Mouse (Mus musculus) gastrocnemius, postnatal 25 days (tissue): ENCODE measurements around the gene Gm428. TPM values are rescaled to one million over a fixed set of nuclear protein-coding genes. Genes with fewer than 3 reads are reported as not detected.
"Not testable (repeated sequence)": the region's sequence is repeated elsewhere in the genome, so short reads cannot be mapped to it uniquely, and the experiment has no call there.

Experiments used
- DNase-seq: peaks from one replicate; pipeline ENCODE4 v3.0.0; 2022
- long read RNA-seq, 2 experiments: library from polyadenylated mRNA; stranded (forward); transcript quantifications; one replicate each; pipeline ENCODE4 v2.0.0; 2021
- total RNA-seq, 2 experiments: library from RNA; stranded (reverse); gene quantifications; 1 replicate in 1 of 2; 2 replicates in 1 of 2; pipeline ENCODE4 v1.2.3; 2021

The Gm428 gene
- total RNA-seq = not detected
- long read RNA-seq, experiment 1 = 0 reads
- long read RNA-seq, experiment 2 = 0 reads

DNA sequence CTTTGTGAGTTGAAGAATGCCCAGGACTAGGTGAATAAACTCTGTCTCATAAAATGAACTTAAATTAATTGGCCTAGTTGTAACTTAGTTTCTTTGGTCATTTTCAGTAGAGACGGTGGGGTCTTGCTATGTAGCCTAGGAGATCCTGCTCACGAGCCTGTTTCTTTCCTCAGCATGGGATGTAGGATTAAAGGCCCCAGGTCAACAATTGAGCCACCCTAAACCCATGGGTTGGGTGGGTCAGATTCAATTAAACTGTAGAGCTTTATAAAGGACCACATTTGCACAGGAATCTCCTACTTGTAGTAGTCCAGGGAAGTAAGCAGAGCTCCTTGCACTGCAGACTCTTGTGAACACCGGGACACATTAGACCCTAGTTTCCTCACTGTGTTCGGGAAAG, at the start of gene Gm428:
TSS of gene Gm428 (plus strand) at position 301 of the 400 bp plus-strand sequence.
- not testable (repeated sequence) for DNase-seq

GRCm38 (mm10) chr4:73637821-73638220, 45.5 kb upstream of the Gm428 start, which contains the start of gene Gm11236:
TSS of gene Gm11236 (plus strand) at chr4:73638121.
- not testable (repeated sequence) for DNase-seq

- DNase-seq = not testable (repeated sequence)
Observed at GRCm38 (mm10) chr4:73661864-73662263, 21.5 kb upstream of the Gm428 start.

GRCm38 (mm10) chr4:73668054-73668453, 15.3 kb upstream of the Gm428 start, which contains the start of gene Gm11239:
TSS of gene Gm11239 (plus strand) at chr4:73668354.
- not testable (repeated sequence) for DNase-seq

DNA sequence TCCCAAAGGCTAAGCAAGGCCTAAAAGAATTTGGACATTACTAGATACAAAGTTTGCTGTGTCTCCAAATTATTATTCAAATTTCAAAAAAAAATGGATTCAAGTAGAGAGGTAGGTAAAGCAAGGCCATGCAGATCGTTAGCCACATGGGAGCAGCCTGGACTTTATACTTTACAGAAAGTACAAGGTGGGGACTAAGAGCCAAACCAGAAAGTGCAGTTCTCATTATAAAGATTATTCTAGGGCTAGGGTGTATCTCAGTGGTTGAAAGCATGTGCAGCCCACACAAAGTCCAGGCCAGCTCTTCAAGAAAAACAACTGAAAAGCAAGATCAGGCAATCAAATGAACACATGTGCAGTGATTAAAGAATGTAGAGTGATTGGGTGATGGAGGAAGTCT, 35.4 kb downstream of the Gm428 start:
- DNase-seq = no peak

- DNase-seq = no peak
Observed at GRCm38 (mm10) chr4:73719819-73720218, 36.5 kb downstream of the Gm428 start.

Other genes with a start within 250 kb of the Gm428 start
- not detected for gene Gm11238, start 75.6 kb upstream of the Gm428 start, total RNA-seq
- not detected for gene Gm11237, start 60.5 kb upstream of the Gm428 start, total RNA-seq
- not detected for gene Gm11236, start 45.4 kb upstream of the Gm428 start, total RNA-seq
- gene Gm11239, start 15.2 kb upstream of the Gm428 start, total RNA-seq = not detected
- not detected for gene Rasef, start 107.5 kb downstream of the Gm428 start, total RNA-seq
- not detected for gene Gm11758, start 192.8 kb downstream of the Gm428 start, total RNA-seq
- under 1 TPM in 1 of 2 experiments, not detected in 1; 0.33 TPM for gene Gm11757, start 207.6 kb downstream of the Gm428 start, total RNA-seq
- gene Gm13871, start 222.4 kb downstream of the Gm428 start, total RNA-seq = under 1 TPM in 1 of 2 experiments, not detected in 1; 0.33 TPM
- under 1 TPM in 1 of 2 experiments, not detected in 1; 0.80 TPM for gene Gm11756, start 237.2 kb downstream of the Gm428 start, total RNA-seq